Mouse (Mus musculus) right cerebral cortex, postnatal 36 days (tissue): ENCODE results near the gene Mipol1.

Experiments used
- DNase-seq, 2 experiments: peaks; one replicate each; pipeline ENCODE4 v3.0.0; 2022; ENCODE audit warnings: low spot score in 2 of 2, mixed read lengths in 1 of 2

Gene Mipol1

DNA sequence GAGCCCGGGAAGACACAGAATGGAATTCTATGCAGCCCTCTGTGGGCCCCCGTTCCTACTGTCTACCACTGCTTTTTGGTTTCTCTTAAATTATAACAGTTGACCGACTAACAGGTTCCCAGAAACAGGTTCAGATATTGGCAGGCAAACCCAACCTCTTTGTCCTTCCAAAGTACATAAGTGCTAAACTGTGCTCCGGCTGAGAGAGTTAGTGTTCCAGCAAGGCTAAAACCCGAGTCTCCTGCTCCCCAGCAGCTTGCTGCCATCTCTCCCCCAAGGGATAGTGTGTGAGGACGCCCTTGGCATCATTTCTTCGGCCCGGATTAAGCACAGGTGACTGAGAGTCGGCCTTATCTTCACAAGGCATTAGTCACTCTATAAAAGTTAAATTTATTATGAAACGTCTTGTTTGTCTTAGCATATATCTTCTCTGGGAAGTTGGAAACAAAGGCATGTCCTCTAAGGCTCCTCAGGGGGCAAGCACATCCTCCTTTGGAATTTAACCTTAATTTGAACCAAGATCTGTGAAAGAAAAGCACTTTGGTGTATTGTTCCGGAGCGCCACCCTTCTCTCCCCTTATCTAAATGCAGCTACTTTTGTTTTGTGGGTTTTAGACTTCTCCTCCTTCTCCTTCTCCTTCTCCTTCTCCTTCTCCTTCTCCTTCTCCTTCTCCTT lies 285.6 kb downstream of the Mipol1 start:
- DNase-seq, result no peak

DNA sequence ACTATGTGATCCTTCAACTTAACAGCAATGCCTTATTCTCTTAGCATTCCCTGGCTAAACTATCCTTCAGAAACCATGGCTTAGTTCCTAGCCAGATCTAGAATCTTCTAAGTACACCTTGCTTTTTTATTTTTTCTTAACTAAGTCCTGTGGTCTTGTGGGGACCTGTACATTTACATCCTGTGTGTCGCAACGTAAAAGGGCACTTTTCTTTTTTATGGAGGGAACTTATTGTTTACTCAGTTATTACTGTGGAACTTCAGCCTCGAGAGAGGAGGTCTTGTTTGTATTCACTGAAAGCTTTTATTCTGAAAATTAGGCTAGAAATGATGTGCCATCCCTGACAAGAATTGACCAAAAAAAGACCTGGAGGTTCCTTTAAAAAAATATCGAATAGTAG lies 298.1 kb downstream of the Mipol1 start:
- DNase-seq, result no peak

DNA sequence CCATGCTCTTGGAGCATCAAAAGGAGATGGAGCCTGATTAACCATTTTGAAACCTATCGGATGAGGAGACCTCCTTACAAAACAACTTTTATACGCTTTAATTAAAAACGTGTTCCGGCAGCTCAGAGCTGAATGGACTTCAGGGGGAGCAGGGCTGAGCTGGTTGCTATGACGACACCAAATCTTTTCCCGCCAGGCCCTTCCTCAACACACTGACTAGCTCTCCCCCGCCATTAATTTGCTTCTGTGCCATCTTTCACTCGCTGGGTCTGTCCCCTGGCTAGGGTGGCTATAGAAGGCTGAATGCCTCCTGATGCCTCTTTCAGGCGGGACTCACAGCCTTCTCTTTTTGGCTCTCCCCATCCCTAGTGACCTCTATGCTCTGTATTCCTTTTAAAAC lies 300.2 kb downstream of the Mipol1 start:
- no peak for DNase-seq

DNA sequence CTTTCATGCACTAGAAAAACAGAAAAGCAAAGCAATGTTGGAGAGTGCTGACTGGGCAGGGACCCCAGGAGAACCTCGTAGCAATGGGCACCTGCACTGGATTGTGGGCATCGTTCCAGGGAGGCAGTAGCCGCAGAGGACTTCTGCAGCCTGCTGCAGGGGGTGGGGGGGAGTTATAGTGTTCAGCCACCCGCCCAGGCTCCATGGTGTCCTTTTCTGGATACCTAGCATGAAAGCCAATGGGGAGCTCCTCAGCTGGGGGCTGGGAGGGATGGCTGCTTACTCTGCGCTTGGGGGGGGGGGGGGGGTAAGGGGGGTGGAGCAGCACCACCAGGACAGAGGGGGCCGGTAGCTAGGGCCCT lies 304.3 kb downstream of the Mipol1 start:
- DNase-seq, result no peak

DNA sequence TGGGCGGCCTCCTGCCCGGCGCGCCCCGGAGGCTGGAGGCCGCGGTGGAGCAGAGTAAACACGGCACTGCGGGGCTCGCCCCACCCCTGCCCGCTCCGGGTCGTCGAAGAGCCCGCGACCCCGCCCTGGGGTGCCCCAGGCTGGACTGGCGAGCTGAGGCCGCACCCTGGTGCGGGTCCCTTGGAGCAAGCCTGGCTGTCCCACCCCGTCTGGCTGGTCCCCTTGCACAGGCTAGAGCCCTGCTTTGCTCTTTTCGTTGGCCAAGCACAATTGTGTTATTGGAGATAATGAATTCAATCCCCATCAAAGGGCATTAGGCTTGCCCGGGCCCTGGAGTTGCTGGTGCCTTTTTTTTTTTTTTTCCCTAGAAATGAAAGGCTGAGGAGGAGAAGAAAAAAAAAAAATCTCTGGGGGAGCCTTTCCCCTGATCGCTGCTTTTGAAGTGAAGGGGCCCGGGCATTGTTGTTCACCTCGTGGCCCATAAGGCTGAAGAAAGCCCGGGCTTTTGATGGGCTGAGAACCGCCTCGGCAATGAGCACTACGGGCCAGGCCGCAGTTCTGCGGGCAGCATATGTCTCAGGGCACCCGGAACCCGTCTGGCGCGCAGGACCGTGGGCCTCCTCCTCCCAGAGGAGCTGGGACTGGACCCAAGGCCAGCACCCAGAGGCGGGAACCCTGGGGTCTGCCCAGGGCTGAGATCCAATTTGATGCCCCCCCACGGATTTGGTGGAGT lies 304.8 kb downstream of the Mipol1 start:
- no peak for DNase-seq

DNA sequence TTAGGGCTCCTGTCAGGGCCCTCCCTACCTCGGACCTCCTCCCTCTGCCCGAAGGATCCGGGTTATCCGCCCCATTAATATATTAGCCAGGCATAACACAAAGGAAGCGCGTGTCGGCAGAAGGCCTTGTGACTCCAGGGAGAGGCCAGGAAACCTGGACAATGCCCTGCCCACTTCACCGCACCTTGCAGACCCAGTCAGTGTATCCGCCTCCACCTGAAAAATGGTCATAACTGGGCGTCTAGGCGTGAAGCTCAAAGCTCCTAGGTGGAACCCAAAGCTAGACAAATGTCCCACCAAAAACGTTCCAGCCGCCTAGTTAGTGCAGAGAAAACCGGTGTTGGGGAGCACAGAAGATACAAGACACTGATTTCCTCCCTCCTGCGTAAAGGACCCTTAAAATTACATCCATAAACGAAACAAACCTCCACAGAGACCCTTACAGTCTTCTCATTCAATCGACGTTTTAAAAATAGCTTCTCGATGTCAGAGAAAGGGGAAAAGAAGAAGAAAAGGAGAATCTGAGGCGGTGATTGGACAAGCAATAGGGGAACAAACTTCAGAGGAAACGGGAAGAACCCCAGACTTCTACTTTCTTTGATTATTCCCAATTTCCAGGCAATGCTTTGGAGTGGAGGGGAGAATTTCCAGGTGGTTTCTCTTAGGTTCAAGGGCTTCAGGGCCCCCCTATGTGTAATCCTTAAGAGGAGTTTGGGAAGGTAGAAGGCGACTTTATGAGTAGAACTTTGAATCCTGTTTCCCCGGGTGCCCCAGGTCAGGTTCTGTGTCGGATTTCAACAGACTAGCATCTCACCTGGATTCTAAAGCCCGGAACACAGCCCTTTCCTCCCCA lies 306.1 kb downstream of the Mipol1 start:
- DNase-seq, result no peak

DNA sequence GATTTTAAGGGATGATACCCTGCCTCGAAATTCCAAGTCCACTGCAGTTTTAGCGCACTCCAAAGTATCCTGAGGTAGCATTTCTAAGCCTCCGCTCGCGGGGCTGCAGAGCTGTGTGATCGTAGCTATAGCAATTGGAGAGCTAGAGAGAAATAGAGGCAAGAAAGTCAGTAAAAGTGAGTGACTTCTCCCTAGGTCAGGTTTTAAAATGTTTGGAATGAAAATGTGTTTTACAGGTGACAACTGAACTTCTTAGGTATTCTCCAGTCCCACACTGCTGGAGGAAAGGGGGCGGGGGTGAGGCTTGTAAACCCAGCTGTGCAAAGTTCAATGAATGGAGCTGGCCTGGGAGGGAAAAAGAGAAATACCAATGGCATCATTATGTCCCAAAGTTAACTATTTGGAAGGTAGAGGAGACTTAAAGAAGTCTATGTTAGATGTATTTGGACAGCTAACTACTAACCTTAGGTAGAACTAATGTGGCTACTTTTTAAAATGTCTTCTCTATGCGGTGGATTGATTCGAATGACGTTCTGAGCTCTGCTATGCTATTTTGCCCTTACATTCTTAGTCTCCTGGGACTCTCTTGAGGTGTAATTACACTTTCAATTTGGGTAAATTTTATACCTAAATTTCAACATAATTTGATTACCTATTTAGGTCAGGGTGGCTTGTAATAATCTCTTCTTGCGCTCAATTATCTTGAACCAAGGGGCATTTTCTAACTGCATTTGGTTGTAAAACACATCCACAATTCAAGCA lies 306.9 kb downstream of the Mipol1 start:
- no peak for DNase-seq

DNA sequence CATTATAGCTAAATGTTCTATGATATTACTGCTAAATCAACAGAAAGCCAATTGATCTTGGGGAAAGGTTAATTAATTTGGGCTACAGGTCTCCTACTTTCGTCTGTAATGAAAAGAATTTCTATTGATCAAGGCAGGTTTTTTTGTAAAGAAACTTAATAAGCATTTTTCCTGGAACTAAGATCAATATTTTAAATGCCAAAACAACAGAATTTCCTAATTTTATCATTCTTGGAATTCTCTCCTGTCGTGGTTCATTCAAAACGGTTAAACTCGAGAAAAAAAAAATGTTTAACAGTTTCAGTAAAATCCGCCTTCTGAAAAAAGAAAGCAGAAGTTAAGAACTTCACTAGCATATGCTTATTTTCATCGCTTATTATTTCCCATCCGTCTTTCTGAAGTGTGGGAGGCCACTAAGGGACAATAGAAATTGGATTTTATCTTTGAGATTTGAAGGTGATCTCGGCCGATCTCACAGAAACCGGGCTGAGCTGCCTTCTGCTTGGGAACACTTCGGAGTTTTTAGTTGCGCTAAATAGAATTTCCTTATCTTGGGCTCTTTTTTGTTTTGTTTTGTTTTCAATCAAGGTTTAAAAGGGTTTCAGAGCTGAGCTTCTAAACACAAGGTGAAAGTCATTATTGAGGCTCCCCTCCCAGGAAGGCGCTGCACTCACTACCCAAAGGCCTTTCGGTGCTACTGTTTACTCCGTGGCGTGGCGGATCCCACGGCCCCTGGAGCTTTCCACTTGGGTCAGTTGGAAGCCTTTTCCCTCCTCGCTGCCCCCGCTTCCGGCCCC lies 307.8 kb downstream of the Mipol1 start:
- no peak for DNase-seq

DNA sequence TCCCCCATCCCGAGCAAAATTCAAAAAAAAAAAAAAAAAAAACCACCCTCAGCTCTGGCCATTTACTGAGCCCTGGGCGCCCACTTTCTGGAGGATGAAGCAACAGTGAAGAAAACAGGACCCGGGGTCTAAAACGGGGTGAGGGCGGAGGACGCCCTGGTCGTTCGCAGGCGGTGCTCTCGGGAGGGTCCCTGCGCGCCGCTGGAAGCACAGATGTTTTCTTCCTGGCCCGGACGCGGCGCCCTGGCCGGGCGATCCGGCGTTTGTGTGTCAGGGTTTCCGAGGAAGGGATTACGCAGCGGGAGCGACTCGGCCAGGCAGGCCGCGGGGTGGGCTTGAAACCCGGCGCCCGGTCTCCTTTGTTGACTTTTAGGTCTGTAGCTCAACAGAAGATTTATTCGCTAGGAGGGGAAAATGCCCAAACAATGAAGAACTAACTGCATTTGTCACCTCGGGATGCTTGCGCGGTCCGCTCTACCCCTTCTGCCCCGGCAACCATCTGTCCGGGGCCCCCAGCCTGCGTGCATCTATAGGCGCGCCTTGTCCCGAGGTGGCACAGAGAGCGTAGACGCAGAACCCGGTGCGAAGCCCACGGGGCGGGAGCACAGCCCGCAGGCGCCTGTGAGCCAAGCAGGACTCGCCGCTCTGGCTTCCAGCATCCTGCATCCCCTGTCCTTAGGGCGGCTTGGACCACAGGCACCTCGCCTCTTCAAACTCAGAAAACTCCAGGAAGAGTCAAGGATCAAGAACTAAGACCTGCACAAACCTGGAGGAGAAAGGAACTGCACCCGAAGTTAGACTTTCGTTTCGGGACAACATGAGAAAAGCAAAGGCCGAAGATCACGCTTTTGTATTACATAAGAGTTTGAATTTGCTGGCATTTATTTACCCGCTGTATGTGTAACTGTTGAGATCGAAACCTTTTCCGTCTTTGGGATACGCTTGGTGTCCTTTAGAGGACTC lies 308.6 kb downstream of the Mipol1 start:
- DNase-seq, result no peak

DNA sequence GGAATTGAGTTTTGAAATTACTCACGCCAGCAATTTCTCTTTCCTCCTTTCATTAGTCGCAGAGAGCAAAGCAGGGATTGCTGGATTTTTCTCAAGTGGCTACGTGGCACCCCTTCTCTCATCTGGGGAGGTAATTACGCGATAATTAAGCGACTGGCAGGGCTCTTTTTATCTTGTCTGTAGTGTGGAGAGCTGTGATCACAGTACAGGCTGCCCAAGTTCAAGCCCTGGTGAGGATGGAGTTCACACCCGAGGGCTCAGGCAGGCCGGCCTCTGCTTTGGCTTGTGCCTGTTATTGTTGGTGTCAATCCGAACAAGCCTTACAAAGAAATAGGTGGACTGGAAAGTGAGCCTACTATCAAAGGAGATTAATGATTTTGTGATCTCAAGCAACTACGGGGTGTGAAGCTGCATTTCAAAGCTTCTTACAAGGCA lies 309.3 kb downstream of the Mipol1 start:
- DNase-seq, result no peak

DNA sequence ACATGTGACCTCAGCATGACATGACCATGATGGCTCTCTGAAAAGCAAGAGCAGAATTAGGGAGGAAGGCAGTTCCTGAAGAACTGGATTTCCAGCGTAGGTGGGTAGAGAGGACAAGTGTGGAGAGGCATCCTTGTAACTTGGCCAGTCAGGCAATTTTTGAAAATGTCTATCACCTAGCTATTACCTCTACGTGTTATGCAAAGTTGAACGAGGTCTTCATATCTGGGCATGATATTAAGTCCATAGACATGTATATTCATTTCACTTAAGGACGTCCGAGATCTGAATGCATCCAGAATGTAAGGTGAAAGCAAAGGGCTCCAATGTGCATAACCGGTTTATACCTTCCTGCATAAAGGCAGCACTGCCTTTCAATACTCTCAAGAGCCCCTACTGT lies 310.9 kb downstream of the Mipol1 start:
- no peak for DNase-seq

DNA sequence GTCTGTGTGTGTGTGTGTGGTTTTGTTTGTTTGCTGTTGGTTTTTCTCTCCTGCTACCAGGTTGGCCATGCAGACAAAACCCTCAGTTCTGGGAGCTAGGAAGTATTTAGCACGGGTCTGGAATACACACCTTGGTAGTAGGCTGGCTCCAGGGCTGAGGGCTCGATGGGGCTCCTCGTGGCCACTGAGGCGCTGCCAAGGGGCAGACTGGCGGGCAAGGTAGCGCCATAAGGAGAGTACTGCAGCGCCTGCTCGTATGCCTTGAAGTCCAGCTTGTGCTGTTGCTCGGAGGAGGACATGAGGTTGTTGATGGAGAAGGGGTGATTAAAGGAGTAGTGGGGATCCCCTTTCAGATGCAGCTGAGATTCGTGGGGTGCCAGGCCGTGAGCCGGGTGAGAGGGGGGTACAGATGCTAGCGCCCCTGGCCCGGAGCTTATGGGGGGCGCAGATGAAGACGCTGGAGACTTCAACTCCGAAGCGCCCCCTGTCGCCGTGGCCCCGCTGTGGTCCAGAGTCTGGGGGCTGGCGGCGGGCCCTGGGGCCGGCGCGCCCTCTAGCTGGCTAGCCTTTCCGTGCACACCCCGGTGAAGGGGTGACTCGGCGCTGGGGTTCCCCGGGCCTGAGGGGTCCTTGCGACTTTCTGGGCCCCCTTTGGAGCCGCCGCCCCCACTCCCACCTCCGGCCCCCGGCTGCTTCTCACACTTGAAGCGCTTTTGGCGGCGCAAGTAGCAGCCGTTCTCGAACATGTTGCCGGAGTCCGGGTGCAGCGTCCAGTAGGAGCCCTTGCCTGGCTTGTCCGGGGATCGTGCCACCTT lies 311.9 kb downstream of the Mipol1 start:
- DNase-seq, result no peak

DNA sequence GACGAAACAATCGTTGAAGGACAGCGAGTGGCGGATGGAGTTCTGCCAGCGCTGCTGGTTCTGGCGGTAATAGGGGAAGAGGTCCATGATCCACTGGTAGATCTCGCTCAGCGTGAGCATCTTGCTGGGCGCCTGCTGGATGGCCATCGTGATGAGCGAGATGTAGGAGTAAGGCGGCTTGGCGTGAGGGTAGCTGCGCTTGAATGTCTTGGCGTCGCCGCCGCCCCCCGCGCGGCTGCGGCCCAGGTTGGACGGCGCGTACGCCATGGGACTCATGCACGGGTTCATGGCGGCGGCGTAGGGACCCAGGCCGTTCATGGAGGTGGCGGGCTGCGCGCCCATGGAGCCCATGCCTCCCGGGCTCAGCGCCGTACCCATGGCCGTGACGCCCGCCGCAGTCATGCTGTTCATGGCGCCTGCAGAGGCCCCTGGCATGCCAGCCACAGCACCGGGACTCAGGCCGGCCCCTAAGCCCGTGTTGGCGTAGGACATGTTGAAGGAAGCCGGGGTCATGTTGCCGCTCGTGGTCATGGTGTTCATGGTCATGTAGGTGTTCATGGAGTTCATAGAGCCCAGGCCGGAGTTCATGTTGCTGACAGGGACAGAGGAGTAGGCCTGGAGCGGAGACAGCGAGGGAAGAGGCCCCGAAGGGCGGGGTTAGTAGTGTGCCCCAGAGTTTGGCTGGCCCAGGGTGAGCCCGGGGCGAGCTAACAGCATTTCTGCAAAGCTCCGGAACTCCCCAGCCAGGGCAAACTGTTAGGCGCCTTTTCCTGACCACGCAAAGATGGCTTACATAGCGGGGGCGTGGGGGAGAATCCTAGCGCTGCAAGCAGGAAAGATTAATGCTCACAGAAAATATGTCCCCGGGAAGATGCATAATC lies 312.8 kb downstream of the Mipol1 start:
- no peak for DNase-seq

DNA sequence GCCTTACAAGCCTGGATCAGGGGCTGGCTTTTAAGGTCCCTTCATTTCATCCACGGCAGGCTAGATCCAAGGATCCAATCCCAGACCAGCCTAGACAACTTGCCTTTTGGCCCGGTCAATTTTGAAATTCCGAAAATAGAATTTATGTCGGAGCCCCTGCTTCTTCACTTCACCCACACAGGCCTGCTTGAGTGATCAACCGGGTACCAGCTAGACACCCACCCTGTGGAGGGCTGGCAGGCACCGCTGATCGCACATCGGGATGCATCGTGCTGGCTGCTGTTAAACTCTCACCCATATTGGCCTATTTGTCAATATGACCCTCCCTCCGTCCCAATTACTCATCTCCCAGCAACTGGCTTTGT lies 313.4 kb downstream of the Mipol1 start:
- no peak for DNase-seq

DNA sequence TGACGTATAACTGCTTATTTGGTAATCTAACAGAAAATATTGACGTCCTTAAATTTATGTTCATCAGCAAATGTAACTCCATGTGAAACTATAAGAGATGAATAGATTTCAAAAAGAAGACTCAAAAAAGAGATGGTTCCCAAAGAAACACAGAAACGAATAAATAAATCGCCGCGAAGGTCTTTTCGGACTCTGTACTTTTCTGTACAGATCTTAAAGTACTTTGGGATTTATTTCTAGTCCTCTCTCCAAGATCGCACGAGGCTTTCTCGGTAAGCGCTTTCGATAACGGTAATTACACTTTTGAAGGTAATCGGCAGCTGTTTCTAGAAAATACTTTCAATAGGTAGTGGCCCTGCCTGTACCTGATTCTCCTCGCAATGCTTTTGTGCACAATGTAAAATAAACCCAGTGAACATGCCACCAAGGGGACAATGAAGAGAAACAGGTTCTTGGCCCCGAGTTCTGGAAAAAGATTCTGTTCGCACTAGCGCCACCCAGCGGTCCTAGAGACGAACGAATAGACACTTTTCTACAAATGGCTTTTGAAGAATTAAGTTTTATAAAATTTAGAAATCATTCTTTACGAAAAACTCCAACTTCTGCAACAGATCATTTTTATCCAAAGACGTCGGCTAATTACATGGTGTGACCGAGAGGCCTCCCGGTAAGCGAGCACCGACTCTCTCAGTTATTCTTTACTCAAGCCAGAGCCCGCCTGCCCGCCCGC lies 314.6 kb downstream of the Mipol1 start:
- no peak for DNase-seq

DNA sequence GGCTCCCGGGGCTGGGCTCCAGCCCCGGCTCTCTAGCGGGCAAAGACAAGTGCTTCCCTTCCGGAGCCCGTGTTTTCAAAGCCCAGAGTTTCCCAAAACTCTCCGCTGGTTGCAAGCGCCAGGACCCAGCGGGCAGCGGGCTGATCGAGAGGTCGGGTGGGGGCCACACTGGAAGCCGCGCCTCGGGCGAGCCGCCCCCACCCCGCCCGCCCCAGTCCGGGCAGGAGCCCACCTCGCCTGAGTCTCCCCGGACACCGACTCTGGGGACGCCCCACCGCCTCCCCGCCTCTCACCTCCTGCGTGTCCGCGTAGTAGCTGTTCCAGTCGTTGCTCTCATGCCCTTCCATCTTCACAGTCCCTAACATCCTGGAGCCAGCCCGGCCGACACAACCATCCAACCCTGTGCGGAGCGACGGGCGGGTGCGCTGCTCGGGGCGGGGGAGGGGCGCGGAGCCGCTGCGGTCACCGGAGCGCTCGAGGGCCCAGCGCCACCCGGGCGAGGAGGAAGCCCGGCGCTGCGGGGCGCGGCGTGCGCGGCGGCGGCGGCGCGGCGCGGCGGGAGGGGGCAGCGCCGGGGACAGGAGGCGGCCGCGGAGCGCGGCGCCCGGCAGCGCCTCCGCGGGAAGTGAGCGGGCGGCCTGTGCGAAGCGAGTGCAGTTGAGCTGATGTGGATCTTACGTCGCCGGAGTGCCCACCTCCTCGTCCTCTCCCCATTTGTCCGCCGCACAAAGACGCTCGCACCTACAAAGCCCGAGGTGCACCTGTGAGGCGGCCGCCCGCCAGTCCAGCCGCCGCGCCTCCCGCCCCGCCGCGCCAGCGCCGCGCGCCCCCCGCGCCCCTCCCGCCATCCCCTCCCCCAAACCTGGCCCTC lies 315.4 kb downstream of the Mipol1 start:
- DNase-seq, result no peak
